16 mouse cellular contexts compared by ENCODE assay signal in genomic region chr16:37495017-37495416, GRCm38 (mm10). TPM values are rescaled to one million over a fixed set of nuclear protein-coding genes. Genes with fewer than 3 reads are reported as not detected.
DNase-seq lines count a peak whose midpoint lies in the region; ATAC-seq lines count a peak whose summit lies in the region.
"Had no signal": no experiment of that assay in that cellular context is flagged by ENCODE, and none has a peak within 500 bp of the region (broad histone marks: within the 10 kb centered on the region; RNA-seq: fewer than 3 reads in every experiment).

No protein-coding gene starts in this region.

- no peak overlapping the region for H3K4me3 ChIP-seq in midbrain, embryonic 14.5 days (replicated peaks; ENCODE audit: low read depth, low read length)
- H3K4me3 ChIP-seq: embryonic facial prominence, embryonic 12.5 days; forebrain, embryonic 10.5 days; hindbrain, embryonic 15.5 days; midbrain, embryonic 10.5 days had no signal

- H3K36me3 ChIP-seq in midbrain, embryonic 14.5 days (ENCODE audit: control insufficient read depth, insufficient read depth, low read length): no peaks in the 10 kb centered on the region
- H3K36me3 ChIP-seq: embryonic facial prominence, embryonic 12.5 days; forebrain, embryonic 10.5 days; hindbrain, embryonic 15.5 days; midbrain, embryonic 10.5 days had no signal

- WGBS in midbrain, embryonic 14.5 days: 77% methylated on average over 6 of the region's 6 CpGs

- no peaks in the 10 kb centered on the region for H3K27me3 ChIP-seq in midbrain, embryonic 14.5 days (ENCODE audit: control insufficient read depth, insufficient read depth, low read length)
- H3K27me3 ChIP-seq: embryonic facial prominence, embryonic 12.5 days; hindbrain, embryonic 15.5 days had no signal

- no peak for ATAC-seq in midbrain, embryonic 14.5 days (ENCODE audit: low FRiP score, low TSS enrichment)
- ATAC-seq: CD4-positive, CD25-positive, alpha-beta regulatory T cell, adult 4 months had no signal

- H3K9me3 ChIP-seq in midbrain, embryonic 14.5 days (ENCODE audit: control insufficient read depth, low read length): no peaks in the 10 kb centered on the region
- H3K9me3 ChIP-seq: embryonic facial prominence, embryonic 12.5 days; forebrain, embryonic 10.5 days; hindbrain, embryonic 15.5 days; midbrain, embryonic 10.5 days had no signal

- H3K4me1 ChIP-seq in midbrain, embryonic 14.5 days (ENCODE audit: control insufficient read depth, insufficient read depth, low read length): no peaks in the 10 kb centered on the region
- H3K4me1 ChIP-seq: embryonic facial prominence, embryonic 12.5 days; hindbrain, embryonic 15.5 days had no signal

- no peak overlapping the region for H3K4me2 ChIP-seq in midbrain, embryonic 14.5 days (ENCODE audit: low read length)
- H3K4me2 ChIP-seq: embryonic facial prominence, embryonic 12.5 days; hindbrain, embryonic 15.5 days; liver, embryonic 11.5 days had no signal

- H3K27ac ChIP-seq in midbrain, embryonic 14.5 days (replicated peaks; ENCODE audit: low read depth, low read length): no peak overlapping the region
- H3K27ac ChIP-seq: embryonic facial prominence, embryonic 12.5 days; forebrain, embryonic 10.5 days; hindbrain, embryonic 15.5 days; midbrain, embryonic 10.5 days had no signal

- no peak overlapping the region for H3K9ac ChIP-seq in midbrain, embryonic 14.5 days (replicated peaks; ENCODE audit: low read length)
- H3K9ac ChIP-seq: embryonic facial prominence, embryonic 12.5 days; hindbrain, embryonic 15.5 days had no signal

- DNase-seq in layer of hippocampus, adult 18-20 months (ENCODE audit: low spot score in 2 of 2): peak; percentile 64 to 77
- DNase-seq in layer of hippocampus, postnatal 10 days (ENCODE audit: low spot score in 2 of 2): no peak
- peak; percentile 26 to 55 for DNase-seq in cerebellum, postnatal 14 days
- peak; percentile 76 for DNase-seq in layer of hippocampus, adult 9-11 months
- DNase-seq in telencephalon, adult 2 months (ENCODE audit: low read depth, low spot score): peak; percentile 82
- DNase-seq in midbrain, embryonic 14.5 days: no peak
- no peak for DNase-seq in testis, postnatal 10 days (ENCODE audit: low spot score)
- DNase-seq: gastrocnemius, postnatal 10 days; kidney, adult 9 months; thymus, postnatal 14 days had no signal

RNA-seq across cellular contexts. Expression of gene Gtf2e1, which starts 44.6 kb away (rescaled TPM):
- 10 to 100 TPM; 16.5 to 17.5 TPM for total RNA-seq in layer of hippocampus, adult 18-20 months (2021)
- total RNA-seq in layer of hippocampus, postnatal 10 days (2021): 10 to 100 TPM; 21.5 to 22.3 TPM
- polyA plus RNA-seq in midbrain, embryonic 14.5 days (2014; fragmentation: Nextera tagmentation; extraction: Ambion mirVana): 29.8 and 41.5 TPM in 2 replicates

RNA-seq across cellular contexts. Expression of gene Rabl3, which starts 44.7 kb away (rescaled TPM):
- total RNA-seq in layer of hippocampus, adult 18-20 months (2021): 1 to 10 TPM; 8.1 to 8.6 TPM
- 1 to 10 TPM; 8.2 to 9.1 TPM for total RNA-seq in layer of hippocampus, postnatal 10 days (2021)
- polyA plus RNA-seq in midbrain, embryonic 14.5 days (2014; fragmentation: Nextera tagmentation; extraction: Ambion mirVana): 20.5 and 26.3 TPM in 2 replicates

Comparison
In these comparisons a context has a peak if more than half of its experiments do, and no peak if none do; other contexts are left out.
1. DNase-seq: peak in layer of hippocampus, adult 18-20 months (2 of 2), cerebellum, postnatal 14 days (2 of 2), layer of hippocampus, adult 9-11 months (single experiment) and telencephalon, adult 2 months (single experiment); none in layer of hippocampus, postnatal 10 days (0 of 2), midbrain, embryonic 14.5 days (single experiment) and testis, postnatal 10 days (single experiment).